Mouse (Mus musculus) yolk sac, embryonic 10.5 days (tissue): ENCODE measurements around the gene Hist1h4h.

Experiments used
- DNase-seq: peaks from one replicate; pipeline ENCODE4 v3.0.0-alpha.2; 2017; ENCODE audit warnings: low spot score

Hist1h4h gene

DNA sequence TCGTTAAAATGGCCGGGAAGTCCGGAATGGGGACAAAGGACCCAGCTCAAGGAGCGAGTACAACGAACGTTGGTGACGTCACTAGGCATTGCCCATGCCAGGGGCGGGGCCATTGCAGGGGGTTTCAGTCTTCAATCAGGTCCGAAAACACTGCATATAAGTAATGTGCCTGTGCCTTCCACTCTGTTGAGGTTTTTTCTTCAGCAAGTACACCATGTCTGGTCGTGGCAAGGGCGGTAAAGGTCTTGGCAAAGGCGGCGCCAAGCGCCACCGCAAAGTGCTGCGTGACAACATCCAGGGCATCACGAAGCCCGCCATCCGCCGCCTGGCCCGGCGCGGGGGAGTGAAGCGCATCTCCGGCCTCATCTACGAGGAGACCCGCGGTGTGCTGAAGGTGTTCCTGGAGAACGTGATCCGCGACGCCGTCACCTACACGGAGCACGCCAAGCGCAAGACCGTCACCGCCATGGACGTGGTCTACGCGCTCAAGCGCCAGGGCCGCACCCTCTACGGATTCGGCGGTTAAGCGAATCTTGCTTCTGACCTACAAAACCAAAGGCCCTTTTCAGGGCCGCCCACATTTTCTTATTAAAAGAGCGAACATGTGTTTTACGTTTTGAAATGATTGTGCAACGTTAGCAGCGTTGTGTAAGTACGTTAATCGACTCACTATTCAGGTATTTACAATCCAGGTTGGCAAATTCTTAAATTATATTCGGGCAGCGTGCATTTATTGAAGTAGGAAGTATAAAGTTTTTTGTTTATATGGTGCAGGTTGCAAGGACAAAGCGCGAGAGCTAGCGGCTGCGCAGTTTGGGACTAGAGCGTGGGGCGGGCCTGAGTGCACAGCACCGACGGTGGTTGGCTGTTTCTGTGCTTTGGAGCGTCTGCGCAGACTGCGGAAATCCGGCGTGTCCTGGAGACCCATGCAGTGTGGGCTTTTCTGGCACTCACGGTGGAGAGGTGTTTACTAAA lies at the start of gene Hist1h4h:
Hist1h4h (plus strand) TSS at position 150 of the 975 bp plus-strand sequence.
- DNase-seq, result peak; percentile 98

GRCm38 (mm10) chr13:23483153-23483552 lies 47.7 kb upstream of the Hist1h4h start:
- DNase-seq, result no peak

DNA sequence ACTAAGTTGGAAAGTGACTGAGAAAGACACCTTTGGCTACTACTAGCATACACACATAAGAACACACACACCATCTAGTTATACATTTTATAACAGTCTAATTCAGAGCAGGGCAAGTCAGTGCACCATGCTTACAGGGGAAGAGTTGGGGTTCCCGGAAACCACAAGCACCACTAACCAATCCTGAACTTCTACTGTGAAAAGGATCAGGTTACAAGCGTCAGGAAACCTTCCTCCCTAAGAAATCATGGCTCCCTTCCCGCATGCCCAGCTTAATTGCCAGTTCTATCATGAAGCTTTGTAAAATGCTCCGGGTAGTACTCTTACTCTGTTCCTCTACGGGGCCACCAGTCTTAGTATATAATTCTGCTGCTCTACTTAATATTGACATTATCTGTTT lies 45.6 kb upstream of the Hist1h4h start:
- DNase-seq, result no peak

GRCm38 (mm10) chr13:23488400-23489322 lies 42.2 kb upstream of the Hist1h4h start, which contains the start of gene Btn2a2:
Gene Btn2a2, minus strand, starts transcription at chr13:23488857.
- peak; percentile 65 for DNase-seq

DNA sequence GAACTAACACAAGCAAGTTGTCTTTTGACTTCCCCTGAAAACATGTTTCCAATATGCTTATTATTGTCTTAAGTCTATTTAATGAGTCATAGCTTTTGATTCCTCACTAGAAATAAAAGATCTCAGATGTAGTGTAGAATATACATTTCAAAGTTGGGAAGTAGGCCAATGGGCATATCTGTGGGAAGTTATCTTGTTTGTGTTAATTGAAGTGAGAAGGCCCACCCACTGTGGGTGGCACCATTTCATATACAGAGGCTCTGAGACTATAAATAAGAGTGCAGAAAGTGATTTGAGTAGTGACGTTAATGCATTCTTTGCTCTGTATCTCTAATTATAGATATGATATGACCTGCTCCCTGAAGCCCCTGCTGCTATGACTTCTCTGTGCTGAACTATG lies 40.0 kb upstream of the Hist1h4h start:
- no peak for DNase-seq

- no peak for DNase-seq
Observed at GRCm38 (mm10) chr13:23491263-23491662, 39.6 kb upstream of the Hist1h4h start.

- peak; percentile 16 for DNase-seq
Observed at GRCm38 (mm10) chr13:23491990-23492389, 38.9 kb upstream of the Hist1h4h start.

DNA sequence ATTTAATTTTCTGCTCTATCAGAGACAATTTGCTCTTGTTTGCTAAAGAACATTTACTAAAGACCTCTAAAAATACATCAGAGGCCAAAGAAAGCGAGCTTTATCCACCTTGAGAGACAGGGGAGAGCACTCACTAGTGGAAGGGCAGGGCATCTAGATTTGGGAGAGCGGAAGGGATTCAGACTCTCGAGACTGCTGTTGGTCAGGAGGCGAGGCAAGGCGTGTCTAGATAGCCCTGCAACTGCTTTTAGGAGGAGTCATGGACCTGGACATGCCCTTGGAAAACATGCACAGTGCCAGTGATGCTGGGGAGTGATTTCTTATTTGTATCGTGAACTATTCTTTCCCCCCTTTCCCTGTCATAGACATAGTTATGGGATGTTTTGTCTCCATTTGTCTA lies 35.3 kb upstream of the Hist1h4h start:
- DNase-seq, result no peak

GRCm38 (mm10) chr13:23497656-23498321 lies 33.1 kb upstream of the Hist1h4h start:
- peak; percentile 80 for DNase-seq

GRCm38 (mm10) chr13:23498653-23499052 lies 32.2 kb upstream of the Hist1h4h start:
- no peak for DNase-seq

DNA sequence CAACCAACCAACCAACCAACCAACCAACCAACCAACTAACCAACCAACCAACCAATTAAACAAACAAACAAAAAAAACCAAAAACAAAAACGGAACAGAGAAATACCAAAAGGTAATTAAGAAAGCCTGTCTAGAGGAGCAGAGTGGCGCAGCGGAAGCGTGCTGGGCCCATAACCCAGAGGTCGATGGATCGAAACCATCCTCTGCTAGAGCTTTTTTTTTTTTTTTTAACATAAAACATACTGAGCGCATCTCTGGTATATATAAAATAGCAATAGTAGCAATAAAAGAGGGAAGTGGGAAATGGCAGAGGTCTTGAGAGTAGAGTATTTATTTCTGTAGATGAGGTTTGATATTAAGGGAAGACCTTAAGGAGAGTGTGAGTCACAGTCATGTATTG lies 30.9 kb upstream of the Hist1h4h start:
- DNase-seq, result no peak

- DNase-seq, result peak; percentile 88
Observed at GRCm38 (mm10) chr13:23500424-23501200, 30.2 kb upstream of the Hist1h4h start.

- DNase-seq, result no peak
Observed at GRCm38 (mm10) chr13:23501511-23501910, 29.3 kb upstream of the Hist1h4h start.

- no peak for DNase-seq
Observed at GRCm38 (mm10) chr13:23502031-23502567, 28.8 kb upstream of the Hist1h4h start.

GRCm38 (mm10) chr13:23502916-23503315 lies 27.9 kb upstream of the Hist1h4h start:
- DNase-seq, result no peak

GRCm38 (mm10) chr13:23503797-23504196 lies 27.1 kb upstream of the Hist1h4h start:
- DNase-seq, result peak; percentile 76

GRCm38 (mm10) chr13:23505662-23506345 lies 25.0 kb upstream of the Hist1h4h start:
- DNase-seq, result peak; percentile 42

DNA sequence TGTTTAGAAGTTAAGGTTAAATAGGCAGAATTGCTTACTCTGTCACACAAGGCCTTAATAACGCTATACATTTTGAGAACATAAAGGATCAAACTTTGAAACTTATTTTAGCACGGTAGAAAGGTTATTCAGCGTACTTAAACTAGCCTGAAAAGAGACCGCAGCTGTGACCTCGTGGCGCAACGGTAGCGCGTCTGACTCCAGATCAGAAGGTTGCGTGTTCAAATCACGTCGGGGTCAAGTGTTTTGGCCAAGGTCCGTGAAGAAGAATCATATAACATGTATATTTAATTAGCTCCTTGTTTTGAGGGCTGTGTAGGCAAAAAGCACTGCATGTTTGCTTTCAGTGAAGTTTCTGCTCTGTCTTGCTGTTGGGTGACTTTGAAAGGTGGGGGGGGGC lies 24.5 kb upstream of the Hist1h4h start:
- DNase-seq, result peak; percentile 75

DNA sequence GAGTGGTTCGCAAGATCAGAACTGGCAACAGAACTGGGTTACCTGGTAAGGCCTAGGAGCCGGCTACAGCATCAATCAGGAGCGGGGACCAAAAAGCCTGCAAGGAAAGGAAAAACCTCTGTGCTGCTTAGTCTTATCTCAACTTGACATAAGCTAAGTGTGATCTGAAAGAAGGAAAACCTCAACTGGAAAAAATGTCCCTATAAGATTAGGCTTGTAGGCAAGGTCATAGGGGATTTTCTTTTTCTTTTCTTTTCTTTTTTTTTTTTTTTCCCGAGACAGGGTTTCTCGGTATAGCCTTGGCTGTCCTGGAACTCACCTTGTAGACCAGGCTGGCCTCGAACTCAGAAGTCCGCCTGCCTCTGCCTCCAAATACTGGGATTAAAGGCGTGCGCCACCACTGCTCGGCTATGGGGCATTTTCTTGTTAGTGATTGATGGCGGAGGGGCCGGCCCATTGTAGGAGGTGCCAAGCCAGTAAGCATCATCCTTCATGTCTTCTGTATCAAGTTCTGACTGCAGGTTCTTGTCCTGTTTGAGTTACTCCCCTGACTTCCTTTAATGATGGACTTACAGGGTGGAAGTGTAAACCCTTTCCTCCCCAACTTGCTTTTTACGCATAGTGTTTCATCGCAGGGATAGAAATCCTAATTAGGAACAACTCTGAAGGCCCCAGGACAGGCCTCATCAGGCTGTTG lies 23.9 kb upstream of the Hist1h4h start:
- DNase-seq, result peak; percentile 79

- no peak for DNase-seq
Observed at GRCm38 (mm10) chr13:23510127-23510526, 20.7 kb upstream of the Hist1h4h start.
